Mouse (Mus musculus): ENCODE data around the gene Btg1. TPM values are rescaled to one million over a fixed set of nuclear protein-coding genes. Genes with fewer than 3 reads are reported as not detected.

The Btg1 gene
- 859 TPM for polyA plus RNA-seq (2017; shearing (Covaris generic))

GRCm38 (mm10) chr10:96616709-96617116 lies at the start of gene Btg1:
Gene Btg1 (plus strand): TSS chr10:96617006.

Measured in CD4-positive, CD25-positive, alpha-beta regulatory T cell (primary cell).